Mouse (Mus musculus): ENCODE results near the gene Zbtb46.

GRCm38 (mm10) chr2:181375787-181376186 is 83.4 kb downstream of the Zbtb46 start:
- no peak for TF ChIP-seq CTCF (IDR thresholded peaks at IDR 0.05; ENCODE audit: borderline replicate concordance, control insufficient read depth, extremely low read depth, insufficient read depth, low read length, poor library complexity)
- no peak for TF ChIP-seq POLR2A (IDR thresholded peaks at IDR 0.05; ENCODE audit: control insufficient read depth, extremely low read depth, insufficient read depth, low read length, poor library complexity)

Measured in thymus, adult 2 months (tissue).